Mouse (Mus musculus) hindbrain, embryonic 15.5 days (tissue): Measurements from ENCODE around the gene Styx. TPM values are rescaled to one million over a fixed set of nuclear protein-coding genes. Genes with fewer than 3 reads are reported as not detected.

Experiments
- ATAC-seq: fragments of 200-750 bp; cut with Nextera tagmentation; 2 replicates; pipeline ENCODE4 v1.8.0; 2017; ENCODE audit warnings: low read depth, moderate number of reproducible peaks, moderate TSS enrichment; ENCODE audit not compliant: low FRiP score
- H3K27ac ChIP-seq: fragments of 300-500 bp; sonication (generic); replicated peaks from 2 replicates; pipeline ENCODE4 v1.5.1; 2015; ENCODE audit warnings: mild to moderate bottlenecking, inconsistent platforms
- H3K27me3 ChIP-seq: fragments of 300-500 bp; sonication (generic); 2 replicates; pipeline ENCODE4 v1.6.1; 2015; ENCODE audit warnings: control low read depth, inconsistent platforms
- H3K36me3 ChIP-seq: fragments of 300-500 bp; sonication (generic); 2 replicates; pipeline ENCODE4 v1.6.1; 2015; ENCODE audit warnings: control low read depth, inconsistent platforms
- H3K4me1 ChIP-seq: fragments of 300-500 bp; sonication (generic); replicated peaks from 2 replicates; pipeline ENCODE4 v1.6.1; 2015; ENCODE audit warnings: control low read depth, inconsistent platforms
- H3K4me2 ChIP-seq: fragments of 300-500 bp; sonication (generic); 2 replicates; pipeline ENCODE4 v1.6.1; 2015; ENCODE audit warnings: moderate library complexity, mild to moderate bottlenecking, inconsistent platforms
- H3K4me3 ChIP-seq: fragments of 300-500 bp; sonication (generic); 2 replicates; pipeline ENCODE4 v1.5.1; 2015; ENCODE audit warnings: mild to moderate bottlenecking, inconsistent platforms
- H3K9ac ChIP-seq: fragments of 300-500 bp; sonication (generic); 2 replicates; pipeline ENCODE4 v1.6.1; 2015; ENCODE audit warnings: inconsistent platforms
- H3K9me3 ChIP-seq: fragments of 300-500 bp; sonication (generic); 2 replicates; pipeline ENCODE4 v1.6.1; 2016; ENCODE audit warnings: control low read depth, inconsistent platforms
- WGBS: fragments of 180-500 bp; shearing (Covaris S2); methylation state at CpG from one replicate; pipeline ENCODE4 v1.1.7; 2015; 5-methylcytosine and 5-hydroxymethylcytosine counted together
- polyA plus RNA-seq: library from polyadenylated mRNA; unstranded; fragments of >200 nt; fragmentation: Nextera tagmentation; extraction: Ambion mirVana; gene quantifications from 2 replicates; pipeline ENCODE4 v1.2.1, GENCODE M21; 2015

The Styx gene
- polyA plus RNA-seq, 1 experiment from 2014 or later: 66.5 TPM

DNA sequence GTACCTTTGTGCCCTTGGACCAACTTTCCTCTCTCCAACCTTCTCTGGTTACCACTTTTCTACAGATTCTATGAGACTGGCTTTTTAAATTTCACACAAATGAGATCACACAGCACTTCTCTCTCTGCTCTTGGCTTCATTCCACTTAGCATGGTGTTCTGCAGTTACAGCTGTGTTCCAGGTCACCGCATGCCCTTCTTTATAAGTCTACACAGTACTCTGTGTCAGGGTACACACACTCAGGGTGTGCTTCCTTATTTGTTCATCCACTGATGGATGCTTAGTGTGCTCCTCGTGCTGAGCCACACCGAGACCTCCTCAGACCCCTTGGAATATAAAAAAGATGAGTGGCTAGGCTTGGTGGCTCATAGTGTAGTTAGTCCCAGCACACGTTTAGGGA, 30.8 kb upstream of the Styx start:
- Histone ChIP-seq H3K9me3 (no peaks in the 10 kb centered on the region), H3K27me3 (no peaks in the 10 kb centered on the region), H3K4me1 (peaks cover 27% of the 10 kb centered on the region), H3K4me3 (no peak overlapping the region), H3K36me3 (no peaks in the 10 kb centered on the region), H3K4me2 (no peak overlapping the region), H3K27ac (no peak overlapping the region), H3K9ac (no peak overlapping the region)
- ATAC-seq: no peak
- WGBS: 87% methylated on average over 4 of the region's 4 CpGs

DNA sequence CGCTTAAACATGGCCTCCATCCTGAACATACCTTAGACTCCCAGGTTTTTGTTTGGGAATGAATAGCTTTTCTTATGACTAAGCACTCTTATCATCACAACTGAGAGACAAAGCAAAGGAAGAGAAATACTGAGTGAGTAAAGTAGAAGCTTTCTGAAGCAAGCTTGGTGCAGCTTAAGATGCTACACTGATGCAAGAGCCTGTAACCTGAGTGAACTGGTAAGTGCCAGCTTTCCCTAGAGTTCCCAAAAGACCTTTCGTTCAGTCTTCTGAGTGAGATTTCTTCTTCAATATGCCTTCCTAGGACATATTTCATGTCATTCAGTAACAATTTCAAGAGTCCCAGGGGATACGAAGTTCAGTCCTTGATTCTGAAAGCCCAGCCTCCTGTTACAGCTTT, 29.8 kb upstream of the Styx start:
- Histone ChIP-seq H3K9me3 (no peaks in the 10 kb centered on the region), H3K27me3 (no peaks in the 10 kb centered on the region), H3K36me3 (no peaks in the 10 kb centered on the region), H3K4me3 (no peak overlapping the region), H3K4me2 (no peak overlapping the region), H3K4me1 (peaks cover 18% of the 10 kb centered on the region), H3K9ac (no peak overlapping the region), H3K27ac (no peak overlapping the region)
- no peak for ATAC-seq
- WGBS: 92% methylated on average over 3 of the region's 3 CpGs

DNA sequence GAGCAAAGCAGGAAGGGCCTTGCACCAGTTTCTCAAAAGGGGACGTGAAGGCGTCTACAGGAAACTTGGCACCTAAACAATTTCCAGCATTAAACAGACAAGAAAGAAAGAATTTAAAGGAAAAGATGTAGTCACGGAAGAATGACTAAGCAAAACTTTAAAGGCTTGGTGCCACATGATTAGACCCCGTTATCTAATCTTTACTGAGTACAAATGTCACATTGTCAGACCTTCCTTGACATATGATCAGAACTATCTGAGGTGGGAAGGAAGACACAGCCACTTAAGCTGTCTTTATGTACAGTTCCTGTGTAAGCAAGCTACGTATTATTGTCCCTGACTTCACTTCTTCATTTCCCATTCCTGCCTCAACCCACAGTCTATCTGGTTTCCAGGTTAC, 29.3 kb upstream of the Styx start:
- Histone ChIP-seq H3K27ac (no peak overlapping the region), H3K9me3 (no peaks in the 10 kb centered on the region), H3K4me3 (no peak overlapping the region), H3K27me3 (no peaks in the 10 kb centered on the region), H3K4me2 (no peak overlapping the region), H3K36me3 (no peaks in the 10 kb centered on the region), H3K4me1 (peaks cover 13% of the 10 kb centered on the region), H3K9ac (no peak overlapping the region)
- ATAC-seq: no peak
- WGBS: 83% methylated on average over 5 of the region's 5 CpGs

DNA sequence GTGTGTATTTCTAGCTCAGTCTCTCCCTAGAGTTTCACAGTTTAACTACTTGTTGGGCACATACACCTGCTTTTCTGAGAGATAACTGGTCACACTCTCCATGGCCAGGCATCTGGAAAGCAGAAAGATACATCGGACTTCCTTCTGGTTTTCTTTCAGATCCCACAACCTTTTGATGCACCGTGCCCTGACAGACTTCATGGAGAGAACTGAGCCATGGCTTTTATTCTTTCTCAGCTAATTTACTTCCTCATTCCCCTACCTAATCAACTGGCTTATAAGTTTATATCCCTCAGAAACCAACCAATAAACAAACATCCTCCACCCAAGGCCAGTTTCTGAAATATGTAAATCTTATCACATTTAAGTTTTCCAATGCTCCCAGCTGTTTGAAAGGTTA, 28.4 kb upstream of the Styx start:
- no peak overlapping the region for H3K4me3 ChIP-seq
- no peaks in the 10 kb centered on the region for H3K27me3 ChIP-seq
- peaks cover 6% of the 10 kb centered on the region; the same call in 1 of the 2 replicates for H3K4me1 ChIP-seq
- ATAC-seq: no peak
- H3K9ac ChIP-seq: no peak overlapping the region
- H3K36me3 ChIP-seq: no peaks in the 10 kb centered on the region
- 88% methylated on average over 2 of the region's 2 CpGs for WGBS
- H3K27ac ChIP-seq: no peak overlapping the region
- H3K4me2 ChIP-seq: no peak overlapping the region
- H3K9me3 ChIP-seq: no peaks in the 10 kb centered on the region

DNA sequence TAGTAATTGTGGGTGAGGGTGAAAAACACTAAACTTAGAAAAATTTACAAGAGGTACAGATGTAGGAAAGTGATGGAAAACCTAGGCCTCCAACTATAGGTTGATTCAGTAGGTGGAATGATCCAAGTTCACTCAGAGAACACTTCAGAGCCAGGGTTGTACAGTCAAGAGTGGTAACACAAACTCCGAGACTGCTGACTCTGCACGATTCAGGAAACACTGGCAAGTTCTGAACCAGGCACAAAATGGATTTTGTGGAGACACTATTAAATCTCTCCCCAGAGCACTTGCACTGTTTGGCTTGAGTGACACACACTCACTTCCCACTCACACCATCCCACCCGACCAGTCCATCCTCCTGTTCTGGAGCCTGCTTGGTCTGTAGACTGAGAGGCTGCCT, 27.6 kb upstream of the Styx start:
- Histone ChIP-seq H3K9ac (no peak overlapping the region), H3K9me3 (no peaks in the 10 kb centered on the region), H3K27ac (no peak overlapping the region), H3K4me3 (no peak overlapping the region), H3K36me3 (no peaks in the 10 kb centered on the region), H3K4me1 (peaks cover 5% of the 10 kb centered on the region; the same call in 1 of the 2 replicates), H3K27me3 (no peaks in the 10 kb centered on the region), H3K4me2 (no peak overlapping the region)
- no peak for ATAC-seq
- WGBS: 80% methylated on average over 3 of the region's 3 CpGs

DNA sequence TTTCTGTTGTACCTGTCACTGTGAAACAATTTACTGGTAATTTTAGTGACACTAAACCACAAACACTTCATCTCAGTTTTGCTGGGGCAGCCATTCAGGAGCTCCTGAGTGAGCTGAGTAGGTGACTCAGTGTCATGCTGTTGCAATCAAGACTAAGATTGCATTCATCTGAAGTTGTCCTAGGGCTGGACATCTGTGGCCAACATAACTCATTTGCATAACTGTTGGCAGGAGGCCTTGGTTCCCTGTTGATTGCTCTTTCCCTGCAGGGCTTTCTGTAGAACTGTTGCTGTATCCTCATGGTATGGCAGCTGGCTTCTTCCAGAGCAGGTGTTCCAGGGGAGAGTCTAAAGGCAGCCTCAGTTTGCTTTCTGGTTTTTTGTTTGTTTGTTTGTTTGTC, 25.4 kb upstream of the Styx start:
- Histone ChIP-seq H3K27ac (no peak overlapping the region), H3K4me1 (no peaks in the 10 kb centered on the region), H3K9ac (no peak overlapping the region), H3K4me2 (no peak overlapping the region), H3K4me3 (no peak overlapping the region), H3K9me3 (no peaks in the 10 kb centered on the region), H3K36me3 (no peaks in the 10 kb centered on the region), H3K27me3 (no peaks in the 10 kb centered on the region)
- ATAC-seq: no peak

DNA sequence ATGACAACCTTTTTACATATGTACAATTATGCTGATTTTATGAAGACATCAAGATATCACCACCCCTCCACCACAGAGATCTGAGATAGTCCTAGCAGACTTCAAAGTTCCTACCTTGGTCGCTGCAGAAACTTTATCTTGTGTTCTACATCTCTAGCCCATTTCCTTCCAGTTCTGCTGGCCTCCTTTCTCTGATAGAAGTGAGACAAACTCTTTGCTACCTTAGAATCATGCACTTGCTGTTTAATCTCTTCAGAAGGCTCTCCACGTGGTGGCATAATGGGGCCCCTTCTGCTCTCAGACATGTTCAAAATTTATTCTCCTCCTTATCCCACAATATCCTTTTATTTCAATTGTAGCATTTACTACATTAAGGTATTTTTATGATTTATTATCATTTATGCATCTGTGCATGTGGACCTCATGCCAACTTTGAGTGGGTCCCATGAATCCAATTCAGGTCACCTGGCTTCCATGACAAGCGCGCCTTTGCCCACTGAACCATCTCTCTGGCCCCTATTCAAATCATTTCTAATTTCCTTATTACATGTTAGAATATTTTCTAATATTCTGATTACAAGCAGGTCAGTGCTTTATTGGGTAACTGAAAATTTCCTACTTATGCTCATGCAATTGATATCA, 22.7 kb upstream of the Styx start:
- H3K9me3 ChIP-seq: no peaks in the 10 kb centered on the region
- no peak overlapping the region for H3K4me2 ChIP-seq
- ATAC-seq: no peak
- no peak overlapping the region for H3K9ac ChIP-seq
- no peak overlapping the region for H3K4me3 ChIP-seq
- H3K27ac ChIP-seq: no peak overlapping the region
- H3K4me1 ChIP-seq: peaks cover 10% of the 10 kb centered on the region
- H3K27me3 ChIP-seq: no peaks in the 10 kb centered on the region
- WGBS: 91% methylated on average over 4 of the region's 4 CpGs
- H3K36me3 ChIP-seq: peaks cover 19% of the 10 kb centered on the region

DNA sequence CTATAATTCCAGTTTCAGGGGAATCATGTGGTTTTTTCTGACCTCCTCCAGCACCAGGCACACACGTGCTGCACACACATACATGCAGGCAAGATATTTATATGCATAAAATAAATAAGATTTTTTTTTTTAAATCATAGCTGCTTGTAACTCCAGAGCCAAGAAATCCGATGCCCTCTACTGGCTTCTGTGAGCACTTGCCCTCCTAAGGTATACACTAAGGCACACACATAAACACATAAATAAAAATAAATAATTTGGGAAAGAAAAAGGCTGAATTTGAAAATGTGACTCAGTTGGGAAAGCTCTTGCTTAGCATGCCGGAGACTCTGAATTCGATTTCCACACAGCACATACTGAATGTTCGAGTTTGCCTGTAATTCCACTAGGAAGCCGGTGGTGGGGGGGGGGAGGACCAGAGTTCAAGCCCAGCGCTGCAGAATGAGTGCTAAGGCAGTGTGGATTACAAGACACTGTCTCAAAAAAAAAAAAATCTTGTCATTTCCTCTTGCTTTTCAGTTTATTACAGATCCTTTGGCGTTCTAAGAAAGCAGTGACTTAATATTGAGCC, 21.8 kb upstream of the Styx start:
- peak overlapping the region; percentile 85 for H3K27ac ChIP-seq
- H3K36me3 ChIP-seq: peaks cover 25% of the 10 kb centered on the region
- peak overlapping the region; percentile 76 for H3K4me3 ChIP-seq
- peak overlapping the region; percentile 81 for H3K9ac ChIP-seq
- no peaks in the 10 kb centered on the region for H3K27me3 ChIP-seq
- no peaks in the 10 kb centered on the region for H3K9me3 ChIP-seq
- 13% methylated on average over 8 of the region's 8 CpGs for WGBS
- ATAC-seq: peak; percentile 25
- peak overlapping the region; percentile 70 for H3K4me2 ChIP-seq
- peaks cover 10% of the 10 kb centered on the region for H3K4me1 ChIP-seq

DNA sequence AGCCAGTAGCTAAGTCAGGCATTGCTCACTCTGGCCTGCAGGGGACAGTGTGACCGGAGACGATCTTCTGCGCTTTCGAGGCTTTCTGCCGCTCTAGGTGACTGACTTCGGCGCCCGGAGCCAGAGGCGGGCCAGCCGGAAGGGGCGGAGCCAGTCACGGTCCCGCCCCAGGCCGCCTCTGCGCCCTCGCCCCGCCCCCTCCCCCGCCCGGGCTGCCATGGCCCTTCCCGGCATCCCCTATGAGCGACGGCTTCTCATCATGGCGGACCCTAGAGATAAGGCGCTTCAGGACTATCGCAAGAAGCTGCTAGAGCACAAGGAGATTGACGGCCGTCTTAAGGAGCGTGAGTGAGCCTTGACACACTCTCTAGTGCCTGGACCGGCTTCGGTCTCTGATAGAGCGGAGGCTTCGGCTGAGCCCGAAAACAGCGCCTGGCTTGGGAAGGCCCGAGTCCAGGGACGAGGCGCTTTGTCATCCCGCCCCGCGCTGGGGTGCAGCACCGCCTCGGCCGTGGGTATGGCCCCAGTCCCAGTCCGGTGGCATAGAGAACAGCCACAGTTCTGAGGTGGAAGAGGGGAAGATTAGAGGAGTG, 21.2 kb upstream of the Styx start, which contains the start of gene Psmc6:
Psmc6 (plus strand) TSS at position 200 of the 593 bp plus-strand sequence.
- peaks cover 10% of the 10 kb centered on the region for H3K4me1 ChIP-seq
- H3K9me3 ChIP-seq: no peaks in the 10 kb centered on the region
- peak within 1 kb of the TSS; percentile 81 for H3K9ac ChIP-seq
- ATAC-seq: peak; percentile 97
- H3K27me3 ChIP-seq: no peaks in the 10 kb centered on the region
- WGBS: under 1% methylated on average over 43 of the region's 44 CpGs
- peak within 1 kb of the TSS; percentile 76 for H3K4me3 ChIP-seq
- H3K27ac ChIP-seq: peak within 1 kb of the TSS; percentile 85
- H3K36me3 ChIP-seq: peaks cover 28% of the 10 kb centered on the region
- H3K4me2 ChIP-seq: peak within 1 kb of the TSS; percentile 70

DNA sequence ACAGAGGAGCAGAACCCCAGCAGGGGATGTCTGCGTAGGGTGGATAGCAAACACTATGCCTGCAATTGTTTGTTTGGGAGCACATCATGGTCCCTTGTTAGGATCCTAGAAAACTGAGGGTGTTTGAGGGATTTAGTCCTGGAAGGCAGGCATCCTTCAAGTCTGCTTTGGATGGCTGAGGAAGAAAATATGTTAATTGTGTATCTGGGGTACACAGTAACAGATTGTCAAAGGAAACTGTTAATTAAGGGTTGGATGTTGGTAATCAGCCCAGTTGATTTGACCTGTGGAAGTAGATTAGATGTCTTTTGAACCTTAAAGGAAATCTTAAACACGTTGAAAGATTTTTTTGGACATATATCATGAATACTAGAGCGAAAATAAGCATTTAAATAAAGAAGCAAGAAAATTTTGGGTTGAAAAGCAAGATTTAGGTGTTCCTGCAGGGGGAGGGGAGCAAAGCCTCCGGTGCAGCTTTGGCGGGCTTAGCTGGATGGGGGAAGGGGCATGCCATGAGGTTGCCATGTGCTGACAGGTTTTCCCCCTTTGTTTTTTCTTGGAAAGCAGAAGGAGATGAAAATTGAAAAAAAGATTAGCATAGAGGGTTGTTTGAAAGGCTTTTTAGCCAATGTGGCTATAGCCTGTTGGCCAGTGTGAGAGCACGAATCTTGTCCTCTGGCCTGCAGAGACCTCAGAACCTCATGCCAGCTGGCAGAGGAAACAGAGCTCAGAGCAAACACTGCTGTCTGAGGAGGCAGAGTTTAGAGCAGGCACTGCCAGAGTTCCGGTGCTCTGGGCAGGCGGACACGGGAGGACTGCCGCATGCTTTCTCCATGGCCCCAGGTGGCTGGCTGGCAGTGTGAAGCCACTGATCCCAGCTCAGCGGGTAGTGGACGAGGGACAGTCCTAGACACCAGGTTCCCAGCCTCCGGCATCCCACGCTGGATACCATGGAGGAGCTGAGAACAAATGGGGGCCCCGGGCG, 13.6 kb downstream of the Styx start:
- H3K36me3 ChIP-seq: peaks cover 7% of the 10 kb centered on the region
- 0 out of 2 replicates have a peak, but pooled peaks cover 8% of the 10 kb centered on the region for H3K4me1 ChIP-seq
- no peaks in the 10 kb centered on the region for H3K9me3 ChIP-seq
- H3K4me3 ChIP-seq: no peak overlapping the region
- H3K9ac ChIP-seq: no peak overlapping the region
- H3K27me3 ChIP-seq: no peaks in the 10 kb centered on the region
- ATAC-seq: peak; percentile 80; the same call in 1 of the 2 replicates
- no peak overlapping the region for H3K4me2 ChIP-seq
- WGBS: 71% methylated on average over 16 of the region's 16 CpGs
- peak overlapping the region; percentile 48; the same call in 1 of the 2 replicates for H3K27ac ChIP-seq

DNA sequence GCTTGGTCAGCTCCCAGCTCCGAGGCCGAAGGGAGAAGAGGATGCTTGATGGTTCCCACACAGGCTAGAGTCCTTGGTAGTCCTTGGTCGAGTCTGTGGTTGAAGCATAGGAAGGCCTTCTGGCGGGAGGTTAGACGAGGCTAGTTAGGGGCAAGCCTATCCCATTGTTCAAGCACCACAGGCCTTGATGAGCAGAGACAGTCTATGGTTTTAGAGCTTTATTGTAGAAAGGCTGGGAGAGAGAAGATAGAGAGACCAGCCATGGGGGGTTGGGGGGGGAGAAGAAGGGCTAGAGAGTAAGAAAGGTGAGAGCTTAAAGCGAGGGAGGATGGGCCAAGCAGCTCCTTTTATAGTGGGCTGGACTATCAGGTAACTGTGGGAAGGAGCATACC, 14.3 kb downstream of the Styx start:
- H3K4me1 ChIP-seq: 0 out of 2 replicates have a peak, but pooled peaks cover 8% of the 10 kb centered on the region
- no peak overlapping the region for H3K9ac ChIP-seq
- ATAC-seq: no peak
- WGBS: 87% methylated on average over 6 of the region's 6 CpGs
- H3K27ac ChIP-seq: peak overlapping the region; percentile 48; the same call in 1 of the 2 replicates
- no peak overlapping the region for H3K4me2 ChIP-seq
- no peak overlapping the region for H3K4me3 ChIP-seq
- H3K36me3 ChIP-seq: peaks cover 13% of the 10 kb centered on the region
- H3K9me3 ChIP-seq: no peaks in the 10 kb centered on the region
- H3K27me3 ChIP-seq: no peaks in the 10 kb centered on the region
